Mouse (Mus musculus): ENCODE measurements at regions not wholly inside any gene's neighbourhood (a gene's known extent, or its start where the extent isn't known, plus 50 kb on each side); places are given as distances from the start of the nearest gene placed in this dataset.

DNA sequence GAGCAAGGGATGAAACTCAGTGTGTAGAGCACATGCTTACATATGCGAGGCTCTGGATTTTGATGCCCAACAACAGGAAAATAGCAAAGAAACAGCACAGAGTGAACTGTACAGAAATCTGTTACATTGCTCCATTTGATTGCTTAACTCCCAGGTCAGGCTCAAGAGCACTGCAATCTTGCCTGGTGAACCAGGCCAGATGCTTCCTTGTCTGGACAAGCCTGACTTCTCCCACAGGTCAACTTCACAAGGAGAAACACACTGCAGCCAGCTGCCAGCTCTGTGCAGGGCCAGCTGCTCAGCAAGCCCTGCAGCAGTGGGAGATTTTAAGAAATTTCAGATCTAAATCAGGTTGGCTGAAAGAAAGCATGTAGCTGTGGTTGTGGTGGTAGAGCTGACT is 81.2 kb upstream of the 1700066M21Rik start:
- no peak for DNase-seq

DNA sequence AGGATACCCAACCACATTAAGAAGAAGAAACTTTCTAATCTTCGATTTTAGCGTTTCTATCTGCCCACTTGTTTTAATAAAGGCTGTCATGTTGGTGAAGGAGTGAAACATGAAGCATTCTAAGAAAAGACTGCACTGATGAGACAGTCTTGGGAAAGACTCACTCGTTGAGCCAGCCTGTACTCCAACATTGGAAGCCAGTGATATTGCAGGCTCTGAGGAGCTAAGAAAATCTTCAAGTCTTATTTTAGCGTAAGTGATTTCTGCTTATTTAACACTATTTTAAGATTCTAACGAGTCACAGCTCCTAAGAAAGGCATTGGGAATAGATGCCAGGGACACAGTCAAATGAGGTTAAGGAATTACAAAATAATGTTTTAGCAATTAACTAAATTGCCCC is 78.9 kb upstream of the 1700066M21Rik start:
- DNase-seq: no peak

DNA sequence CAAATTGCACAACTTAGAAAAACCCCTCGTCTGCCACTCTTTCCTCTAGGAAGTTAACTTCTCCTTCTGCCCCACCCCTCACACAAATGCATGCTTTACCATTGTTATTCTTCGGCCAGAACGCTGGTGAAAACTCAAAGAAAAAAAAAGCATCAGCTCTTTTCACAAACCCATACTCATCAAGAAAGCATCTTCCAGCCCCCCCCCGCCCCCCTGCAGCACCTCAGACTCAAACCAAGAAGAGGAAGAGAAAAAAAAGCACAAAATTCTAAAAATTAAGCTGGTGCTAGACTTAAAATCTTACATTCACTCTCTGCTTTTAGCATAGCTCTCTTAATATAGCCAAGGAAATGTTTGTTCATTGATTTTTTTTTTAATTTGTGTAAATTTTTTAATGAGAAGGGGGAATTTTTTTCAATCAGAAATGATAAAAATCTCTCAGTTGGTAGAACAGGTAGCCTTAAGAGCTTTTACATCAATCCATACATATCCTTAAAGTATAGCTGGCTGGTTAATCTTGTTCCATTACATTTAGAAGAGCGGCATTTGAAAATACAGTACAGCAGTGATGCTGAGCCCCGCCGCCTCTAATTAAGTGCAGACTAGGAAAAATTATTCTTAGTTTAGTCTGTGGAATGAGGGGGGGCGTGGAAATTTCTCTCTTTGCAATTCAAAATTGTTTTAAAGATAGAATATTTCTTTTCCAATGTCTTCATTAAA is 76.0 kb upstream of the 1700066M21Rik start:
- no peak for DNase-seq

DNA sequence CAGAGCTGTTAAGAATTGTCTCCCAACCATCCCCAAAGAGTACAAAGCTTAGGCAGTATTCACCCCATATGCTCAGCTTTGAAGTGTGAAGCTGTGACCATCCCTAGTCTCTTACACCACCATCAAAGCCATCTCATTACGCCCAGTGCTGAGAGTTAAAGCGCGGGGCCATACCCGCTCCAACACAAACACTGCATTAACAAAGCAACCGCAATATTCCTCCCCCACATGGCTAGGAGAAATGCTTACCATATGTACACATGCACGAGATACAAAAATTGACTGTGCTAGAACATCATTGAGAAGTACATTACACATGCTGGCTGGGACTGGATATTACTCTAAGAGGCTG is 75.5 kb upstream of the 1700066M21Rik start:
- DNase-seq: no peak

DNA sequence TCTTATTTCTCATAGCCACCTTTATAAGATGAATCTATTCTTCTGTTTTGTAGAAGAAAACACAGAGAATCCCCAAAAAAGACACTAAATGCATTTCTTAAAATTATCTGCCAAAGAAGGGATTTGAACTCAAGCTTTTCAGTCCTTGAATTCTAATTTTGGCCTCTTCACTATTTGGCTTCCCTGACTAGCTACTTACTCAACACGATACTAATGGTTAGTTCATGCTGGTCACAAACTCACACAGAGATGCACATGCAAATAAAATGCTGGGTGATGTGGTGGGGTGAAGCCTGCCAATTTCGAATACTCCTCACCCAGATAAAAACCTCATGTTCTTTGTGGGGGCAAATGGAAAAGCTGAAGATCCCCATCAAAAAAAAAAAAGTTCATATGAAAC is 72.7 kb upstream of the 1700066M21Rik start:
- no peak for DNase-seq

DNA sequence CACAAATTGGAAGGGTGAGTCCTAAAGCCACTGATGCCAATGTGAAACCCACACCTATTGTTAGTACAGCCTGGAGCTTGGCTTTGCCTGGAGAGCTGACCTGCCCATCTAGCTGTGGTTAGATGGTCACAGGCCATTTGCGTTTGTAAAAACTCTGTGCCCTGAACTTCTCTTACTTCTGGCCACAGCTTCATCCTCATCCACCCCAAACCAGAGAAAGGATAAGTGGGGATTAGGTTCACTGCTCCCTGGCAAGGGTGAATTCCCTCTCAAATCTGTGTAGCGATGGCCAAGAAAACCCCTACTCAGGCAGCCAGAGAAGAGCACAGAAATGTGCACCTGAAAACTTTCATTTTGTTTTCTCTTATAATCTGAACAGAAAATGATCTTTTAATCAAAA is 54.9 kb upstream of the 1700066M21Rik start:
- DNase-seq: no peak

DNA sequence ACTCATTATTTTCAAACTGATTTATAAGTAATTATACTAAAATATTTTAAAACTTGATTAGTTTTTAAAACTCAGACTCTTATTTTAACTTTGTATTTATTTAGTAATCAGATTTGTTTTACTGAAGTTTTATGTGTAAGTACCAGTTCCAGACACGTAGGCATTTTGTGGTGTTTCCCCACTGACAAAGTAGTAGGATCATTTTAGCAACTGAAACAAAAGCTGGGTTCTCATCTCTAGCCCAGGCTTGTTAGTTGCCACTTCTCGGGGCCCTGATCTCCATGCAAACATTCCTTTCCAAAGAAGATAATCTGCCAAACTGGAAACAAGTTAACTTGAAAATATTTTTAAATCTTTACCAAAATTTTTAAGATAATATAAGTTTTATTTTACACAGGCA is 54.3 kb upstream of the 1700066M21Rik start:
- DNase-seq: no peak

DNA sequence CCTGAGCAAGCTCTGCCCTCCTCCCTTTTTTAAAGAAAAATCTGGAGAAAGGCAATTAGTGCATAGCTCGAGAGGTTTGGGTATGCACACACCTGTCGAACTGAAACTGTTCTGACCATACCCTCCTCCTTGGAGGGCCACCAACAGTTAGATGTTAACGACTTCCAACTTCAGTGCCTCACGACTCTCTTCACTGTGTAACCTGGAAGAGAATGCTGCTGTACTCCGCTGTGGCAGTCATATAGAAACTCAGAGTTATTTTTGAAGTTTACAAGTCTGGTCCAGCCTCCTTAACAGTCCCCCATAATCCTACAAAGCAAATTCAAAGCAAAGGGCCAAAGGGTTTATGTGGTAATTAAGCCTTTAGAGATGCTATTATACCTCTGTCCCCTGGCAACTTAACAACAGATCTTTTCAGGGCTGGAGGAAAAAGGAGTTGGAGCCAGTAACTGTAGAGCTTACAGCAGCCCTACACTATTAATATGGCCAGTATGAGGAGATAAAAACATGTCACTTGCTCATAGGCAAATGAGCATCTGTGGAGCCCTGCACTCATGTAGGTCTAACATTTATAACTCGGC is 51.7 kb upstream of the 1700066M21Rik start:
- DNase-seq: no peak

Measured in cerebellum, adult 9-10 months (tissue).